Mouse (Mus musculus): ENCODE measurements around the gene Itpr2.

DNA sequence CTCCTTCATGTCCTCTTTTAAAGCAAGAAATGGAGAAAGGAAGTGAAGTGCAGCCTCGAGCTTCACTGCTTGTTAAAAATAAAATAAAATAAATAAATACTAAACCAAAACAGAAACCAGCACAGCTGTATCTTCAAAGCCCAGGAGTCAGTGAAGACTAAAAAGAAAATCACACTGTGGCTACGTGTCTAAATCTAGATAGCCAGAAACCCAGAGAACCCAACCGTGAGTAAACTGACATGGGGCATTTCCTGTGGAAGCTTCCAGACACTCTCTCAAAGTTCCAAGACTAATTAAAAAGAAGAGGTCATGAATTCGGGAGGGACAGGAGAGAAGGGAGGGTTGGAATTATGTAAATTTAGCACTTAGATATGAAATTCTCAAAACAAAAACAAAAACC, 15.9 kb downstream of the Itpr2 start:
- TF ChIP-seq POLR2A (IDR thresholded peaks at IDR 0.05; ENCODE audit: borderline replicate concordance, extremely low read depth, low read depth, low read length) = no peak
- TF ChIP-seq CTCF (IDR thresholded peaks at IDR 0.05; ENCODE audit: insufficient read depth, low read length) = no peak
